16 mouse cellular contexts compared by ENCODE assay signal in the genomic region with DNA sequence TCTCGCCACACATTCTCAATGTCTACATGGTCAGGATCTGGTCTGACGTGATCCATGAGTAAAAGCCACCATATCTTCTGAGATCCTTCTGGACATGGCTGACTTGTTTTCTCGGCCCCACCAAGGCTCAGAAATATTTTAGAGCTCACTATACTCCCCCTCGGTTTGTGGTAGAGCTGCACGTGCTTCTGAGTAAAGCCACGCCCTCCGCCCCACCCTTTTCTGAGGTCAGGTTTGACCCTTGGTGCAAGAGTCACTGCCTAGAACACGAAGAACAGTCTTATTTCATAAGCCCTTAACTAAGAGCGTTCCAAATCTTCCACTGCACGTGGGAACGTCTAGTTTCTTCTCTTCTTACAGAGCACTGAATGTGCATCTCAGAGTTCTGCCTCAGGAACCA. TPM values are rescaled to one million over a fixed set of nuclear protein-coding genes. Genes with fewer than 3 reads are reported as not detected.
A peak's percentile ranks its signal among the peaks of the same experiment; 100 is the strongest.
DNase-seq lines count a peak whose midpoint lies in the region; ATAC-seq and TF ChIP-seq lines count a peak whose summit lies in the region.
"Had no signal": no experiment of that assay in that cellular context is flagged by ENCODE, and none has a peak within 500 bp of the region (broad histone marks: within the 10 kb centered on the region; RNA-seq: fewer than 3 reads in every experiment).

No protein-coding gene starts in this region.

- H3K36me3 ChIP-seq in hindbrain, postnatal 0 days (ENCODE audit: insufficient read depth, low read length), result no peaks in the 10 kb centered on the region
- H3K36me3 ChIP-seq: stomach, embryonic 15.5 days had no signal

- no peaks in the 10 kb centered on the region for H3K27me3 ChIP-seq in hindbrain, postnatal 0 days (ENCODE audit: insufficient read depth, low read length)
- H3K27me3 ChIP-seq: stomach, embryonic 15.5 days had no signal

- H3K9me3 ChIP-seq in hindbrain, postnatal 0 days (ENCODE audit: low read length), result no peaks in the 10 kb centered on the region
- H3K9me3 ChIP-seq: stomach, embryonic 15.5 days had no signal

- H3K4me3 ChIP-seq in hindbrain, postnatal 0 days (ENCODE audit: low read length), result no peak overlapping the region
- H3K4me3 ChIP-seq: stomach, embryonic 15.5 days had no signal

- no peaks in the 10 kb centered on the region for H3K4me1 ChIP-seq in hindbrain, postnatal 0 days (ENCODE audit: insufficient read depth, low read length)
- H3K4me1 ChIP-seq: stomach, embryonic 15.5 days had no signal

- peak; percentile 22 for DNase-seq in kidney, adult 9 months
- no peak for DNase-seq in kidney, adult 18-20 months
- DNase-seq in urinary bladder, postnatal 14 days (ENCODE audit: low spot score), result peak; percentile 26
- no peak for DNase-seq in urinary bladder, adult 2 months (ENCODE audit: low spot score)
- DNase-seq in hindbrain, postnatal 0 days (ENCODE audit: low spot score), result no peak
- peak; percentile 36 for DNase-seq in yolk sac, embryonic 10.5 days (ENCODE audit: low spot score)
- DNase-seq in cerebellum, adult 11-12 months, result no peak
- no peak for DNase-seq in spleen, postnatal 4 days (ENCODE audit: low spot score in 2 of 2)
- DNase-seq: cerebellum, adult 8-10 months; embryo, embryonic 11 days; heart, postnatal 36 days; kidney, adult 11 months; lung, postnatal 36 days; right cerebral cortex, postnatal 4 days; thymus, postnatal 36 days had no signal

- H3K27ac ChIP-seq in hindbrain, postnatal 0 days, result no peak overlapping the region
- H3K27ac ChIP-seq: stomach, embryonic 15.5 days had no signal

- no peak overlapping the region for H3K9ac ChIP-seq in hindbrain, postnatal 0 days (replicated peaks; ENCODE audit: low read length)
- H3K9ac ChIP-seq: stomach, embryonic 15.5 days had no signal

- no peak for ATAC-seq in hindbrain, postnatal 0 days

- TF ChIP-seq CTCF in hindbrain, postnatal 0 days (IDR thresholded peaks at IDR 0.05; ENCODE audit: low read depth), result no peak

- H3K4me2 ChIP-seq in hindbrain, postnatal 0 days (ENCODE audit: low read depth, low read length), result peak overlapping the region; percentile 18; the same call in 1 of the 2 replicates
- H3K4me2 ChIP-seq: stomach, embryonic 15.5 days had no signal

- 63% methylated on average over 11 of the region's 11 CpGs for WGBS in hindbrain, postnatal 0 days

RNA-seq across cellular contexts. Expression of gene Enpp1, which starts 6.8 kb away (rescaled TPM):
- 10.2 and 14.5 TPM in 2 replicates for polyA plus RNA-seq in urinary bladder, adult 2 months (2012; rRNA removed)
- total RNA-seq in hindbrain, postnatal 0 days (2014; rRNA removed), result 2.7 and 4.0 TPM in 2 replicates
- 3.1 and 4.1 TPM in 2 replicates for polyA plus RNA-seq in hindbrain, postnatal 0 days (2015; fragmentation: Nextera tagmentation; extraction: Ambion mirVana)

Comparison
In these comparisons a context has a peak if more than half of its experiments do, and no peak if none do; other contexts are left out.
1. DNase-seq: peak in kidney, adult 9 months (single experiment), urinary bladder, postnatal 14 days (single experiment) and yolk sac, embryonic 10.5 days (single experiment); none in kidney, adult 18-20 months (single experiment), urinary bladder, adult 2 months (single experiment), hindbrain, postnatal 0 days (single experiment), cerebellum, adult 11-12 months (single experiment) and spleen, postnatal 4 days (0 of 2).